Mouse (Mus musculus): ENCODE results near the gene Tmem94. TPM values are rescaled to one million over a fixed set of nuclear protein-coding genes. Genes with fewer than 3 reads are reported as not detected.

Gene Tmem94
- total RNA-seq, 1 experiment from 2014 or later: 17.1 TPM

DNA sequence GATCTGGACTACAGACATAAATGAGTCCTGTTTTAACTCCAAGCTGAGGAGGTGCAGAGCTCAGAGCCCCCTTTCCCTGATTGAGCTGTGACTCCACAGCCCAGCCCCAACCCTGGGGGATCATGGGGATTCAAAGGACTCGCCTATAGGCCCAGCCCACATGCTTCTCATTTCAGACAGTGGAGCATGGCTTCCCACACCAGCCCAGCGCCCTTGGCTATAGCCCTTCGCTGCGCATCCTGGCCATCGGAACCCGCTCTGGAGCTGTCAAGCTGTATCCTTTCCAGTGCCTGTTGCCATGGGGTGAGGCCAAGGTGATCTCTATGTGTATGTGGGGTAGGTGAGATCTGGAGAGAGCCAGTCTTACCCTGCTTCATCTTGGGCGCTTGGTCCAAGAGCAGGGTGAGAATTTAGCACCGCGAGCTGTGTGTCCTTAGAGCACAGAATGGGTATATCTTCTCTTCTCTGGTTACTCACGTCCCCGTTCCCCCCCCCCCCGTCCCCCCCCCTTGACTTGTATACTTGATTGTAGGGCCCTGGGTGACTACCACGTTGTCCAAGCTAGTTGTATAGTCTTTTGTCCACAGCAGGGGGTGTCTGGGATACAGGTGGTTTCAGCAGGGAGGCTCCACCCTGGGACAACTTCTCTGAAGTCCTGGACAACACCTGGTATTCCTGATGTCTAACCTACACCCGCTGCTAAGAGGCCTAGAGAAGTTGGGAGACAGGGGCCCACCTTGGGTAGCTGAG lies 78.1 kb downstream of the Tmem94 start:
- no peak for ATAC-seq (ENCODE audit: extremely low read depth, insufficient number of reproducible peaks, low FRiP score, poor library complexity, severe bottlenecking)

- ATAC-seq (ENCODE audit: extremely low read depth, insufficient number of reproducible peaks, low FRiP score, poor library complexity, severe bottlenecking): no peak
Observed at GRCm38 (mm10) chr11:115843891-115844239, 78.6 kb downstream of the Tmem94 start.

DNA sequence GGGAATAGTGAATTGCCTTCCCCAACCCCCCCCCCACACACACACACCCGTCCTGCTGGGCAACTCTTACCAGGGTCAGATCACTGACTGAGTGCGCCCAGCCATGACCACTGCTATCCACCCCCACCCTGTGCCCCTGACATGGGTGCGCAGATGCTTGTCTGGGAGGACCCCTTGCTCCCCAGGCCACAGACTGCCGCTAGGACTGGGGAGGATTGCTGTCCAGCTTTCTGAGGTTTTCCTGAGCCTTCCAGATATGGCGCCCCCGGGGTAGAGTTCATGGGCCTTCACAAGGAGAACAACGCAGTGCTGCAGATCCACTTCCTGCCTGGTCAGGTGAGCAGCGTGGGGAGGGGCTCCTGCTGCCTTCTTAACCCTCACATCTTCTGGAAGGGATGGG lies 79.0 kb downstream of the Tmem94 start:
- ATAC-seq (ENCODE audit: extremely low read depth, insufficient number of reproducible peaks, low FRiP score, poor library complexity, severe bottlenecking): no peak

GRCm38 (mm10) chr11:115845819-115846218 lies 80.6 kb downstream of the Tmem94 start:
- no peak for ATAC-seq (ENCODE audit: extremely low read depth, insufficient number of reproducible peaks, low FRiP score, poor library complexity, severe bottlenecking)

Other genes with a start within 250 kb of the Tmem94 start
- gene Sumo2, start 229.2 kb upstream of the Tmem94 start, total RNA-seq (2017): 210 and 228 TPM in 2 replicates
- gene Nup85, start 201.0 kb upstream of the Tmem94 start, total RNA-seq (2017): 59.5 and 71.0 TPM in 2 replicates
- gene Mrps7, start 161.5 kb upstream of the Tmem94 start, total RNA-seq (2017): 23.5 and 27.0 TPM in 2 replicates
- gene Gga3, start 161.4 kb upstream of the Tmem94 start, total RNA-seq (2017): 63.1 and 82.1 TPM in 2 replicates
- 167 and 177 TPM in 2 replicates for gene Mif4gd, start 152.5 kb upstream of the Tmem94 start, total RNA-seq (2017)
- 51.0 and 53.3 TPM in 2 replicates for gene Slc25a19, start 137.1 kb upstream of the Tmem94 start, total RNA-seq (2017)
- gene Grb2, start 56.8 kb upstream of the Tmem94 start, total RNA-seq (2017): 59.5 and 71.5 TPM in 2 replicates
- 2.3 and 4.5 TPM in 2 replicates for gene Caskin2, start 48.2 kb downstream of the Tmem94 start, total RNA-seq (2017)
- gene Tsen54, start 49.3 kb downstream of the Tmem94 start, total RNA-seq (2017): 8.8 and 15.2 TPM in 2 replicates
- gene Llgl2, start 58.6 kb downstream of the Tmem94 start, total RNA-seq (2017): 12.8 and 14.1 TPM in 2 replicates
- gene Myo15b, start 93.0 kb downstream of the Tmem94 start, total RNA-seq (2017): under 0.01 TPM in 1 of 2 replicates, not detected in the other
- gene Smim5, start 134.5 kb downstream of the Tmem94 start, total RNA-seq (2017): 1.2 and 2.6 TPM in 2 replicates
- gene Smim6, start 146.6 kb downstream of the Tmem94 start, total RNA-seq (2017): not detected in 2 replicates
- 125 and 148 TPM in 2 replicates for gene Sap30bp, start 167.8 kb downstream of the Tmem94 start, total RNA-seq (2017)
- gene Recql5, start 168.0 kb downstream of the Tmem94 start, total RNA-seq (2017): 44.4 and 54.2 TPM in 2 replicates
- 0.23 and 0.25 TPM in 2 replicates for gene Itgb4, start 209.3 kb downstream of the Tmem94 start, total RNA-seq (2017)
- gene Galk1, start 247.3 kb downstream of the Tmem94 start, total RNA-seq (2017): 3.6 and 7.9 TPM in 2 replicates

Measured in neutrophil, adult 5-6 weeks (primary cell).